Mouse (Mus musculus) erythroblast, adult 5-6 weeks (primary cell): ENCODE measurements around the gene Pigl. TPM values are rescaled to one million over a fixed set of nuclear protein-coding genes. Genes with fewer than 3 reads are reported as not detected.

ENCODE experiments used
- ATAC-seq: replicated peaks from 2 replicates; pipeline ENCODE4 v1.8.0; 2016; ENCODE audit warnings: moderate number of reproducible peaks, mild to moderate bottlenecking, moderate TSS enrichment, inconsistent platforms; ENCODE audit not compliant: poor library complexity, low FRiP score, severe bottlenecking
- total RNA-seq, 2 experiments: library from RNA; stranded (forward) in 1 of 2; stranded (reverse) in 1 of 2; fragments of 150-400 nt in 1 of 2; fragments of 200-764, 138-1000 nt in 1 of 2; gene quantifications; 2 replicates each; pipeline versions ENCODE4 v1.2.3 to v1.2.4; 2015 to 2017; ENCODE audit warnings: low replicate concordance in 2 of 2

The Pigl gene
- total RNA-seq, 2 experiments from 2014 or later, result 0.38 to 1.1 TPM

DNA sequence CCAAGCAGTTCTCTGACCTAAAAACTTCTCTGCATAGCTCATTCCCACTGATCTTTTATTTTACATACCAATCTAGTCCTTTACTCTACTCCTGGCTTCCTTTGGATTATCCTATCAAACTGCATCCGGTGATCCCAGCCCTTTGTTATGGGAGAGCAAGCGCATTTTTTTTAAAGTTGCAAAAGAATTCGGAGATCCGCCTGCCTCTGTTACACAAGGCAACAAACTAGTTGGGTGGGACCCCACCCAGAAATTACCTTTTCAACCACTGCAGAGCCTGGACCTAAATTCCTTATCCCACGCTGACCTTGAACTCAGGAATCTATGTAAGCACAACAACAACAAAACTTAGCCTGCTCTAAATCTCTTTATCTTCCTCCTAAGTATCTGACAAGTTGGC lies 52.7 kb downstream of the Pigl start:
- no peak for ATAC-seq

DNA sequence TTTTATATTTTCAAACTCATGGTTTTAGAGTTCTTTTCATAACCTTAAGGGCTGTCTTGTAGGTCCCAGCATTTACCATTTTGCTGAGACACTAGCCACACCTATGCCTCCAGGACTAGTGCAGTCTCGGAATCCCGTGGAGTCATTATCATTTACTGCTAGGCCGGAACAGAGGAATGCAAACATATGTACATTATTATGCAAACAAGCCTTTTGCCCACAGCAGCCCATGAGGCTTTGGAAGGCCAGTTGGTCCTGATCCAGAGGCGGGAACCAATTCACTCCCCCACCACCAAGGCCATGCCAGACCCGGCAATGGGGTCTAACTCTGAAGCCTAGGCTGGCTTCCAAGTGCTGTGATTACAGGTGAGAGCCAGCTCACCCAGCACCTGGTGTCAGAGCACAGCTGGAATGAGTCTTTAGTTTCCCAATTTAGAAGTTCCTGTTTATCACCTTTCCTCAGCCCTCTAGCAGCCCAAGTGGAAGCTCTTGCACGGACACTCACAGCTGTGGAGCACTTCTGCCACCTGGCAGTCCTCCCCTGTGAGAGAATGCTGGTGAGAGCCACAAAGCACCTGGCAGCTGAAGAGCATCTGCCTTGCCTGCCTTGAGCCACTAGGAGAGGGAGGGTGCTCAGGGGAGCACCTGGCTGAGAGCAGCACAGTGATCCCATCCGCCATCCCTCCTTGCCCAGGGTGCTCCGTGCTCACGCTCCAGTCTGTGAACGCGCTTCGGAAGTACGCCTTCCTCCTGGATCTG lies 53.4 kb downstream of the Pigl start:
- ATAC-seq, result 0 out of 2 replicates have a peak, but pooled peaks have one; percentile 22

DNA sequence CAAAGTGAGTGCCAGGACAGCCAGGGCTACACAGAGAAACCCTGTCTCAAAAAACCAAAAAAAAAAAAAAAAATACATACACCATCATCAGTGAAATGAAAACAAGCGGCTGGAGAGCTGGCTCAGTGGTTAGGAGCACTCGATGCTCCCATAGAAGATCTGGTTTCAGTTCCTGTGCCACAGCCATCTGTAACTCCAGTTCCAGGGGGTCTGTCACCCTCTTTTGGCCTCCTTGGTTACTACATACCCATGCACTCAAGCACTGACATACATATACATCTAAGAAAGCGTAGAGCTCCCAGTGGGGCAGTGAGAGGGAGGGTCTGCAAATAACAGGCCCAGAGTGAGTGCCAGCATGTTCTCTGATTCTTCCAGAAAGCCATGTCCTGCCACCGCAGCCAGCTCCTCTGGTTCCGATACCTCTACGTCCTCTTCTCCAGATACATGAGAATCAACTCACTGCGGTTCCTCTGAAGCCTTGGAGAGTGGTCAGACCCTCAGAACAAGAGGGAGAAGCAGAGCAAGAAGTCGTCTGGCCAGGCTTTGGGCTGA lies 54.3 kb downstream of the Pigl start:
- ATAC-seq, result no peak

DNA sequence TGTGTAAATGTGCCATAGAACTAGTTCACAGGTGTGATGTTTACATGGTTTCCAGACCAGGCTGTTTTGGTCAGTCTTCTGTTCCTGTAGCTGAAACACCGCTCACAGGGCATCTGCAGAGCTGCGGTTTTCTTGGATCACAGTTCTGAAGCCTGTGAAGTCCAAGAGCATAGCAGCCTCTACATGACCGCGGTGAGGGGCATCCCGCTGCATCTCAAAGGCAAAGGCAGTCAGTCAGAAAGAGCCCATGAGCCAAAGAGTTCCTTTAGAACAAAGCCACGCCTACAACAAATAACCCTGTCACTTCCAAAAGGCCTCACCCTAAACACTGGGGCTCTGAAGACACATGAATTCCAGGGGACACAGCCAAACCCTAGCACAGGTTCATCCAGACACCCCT lies 55.1 kb downstream of the Pigl start:
- no peak for ATAC-seq

DNA sequence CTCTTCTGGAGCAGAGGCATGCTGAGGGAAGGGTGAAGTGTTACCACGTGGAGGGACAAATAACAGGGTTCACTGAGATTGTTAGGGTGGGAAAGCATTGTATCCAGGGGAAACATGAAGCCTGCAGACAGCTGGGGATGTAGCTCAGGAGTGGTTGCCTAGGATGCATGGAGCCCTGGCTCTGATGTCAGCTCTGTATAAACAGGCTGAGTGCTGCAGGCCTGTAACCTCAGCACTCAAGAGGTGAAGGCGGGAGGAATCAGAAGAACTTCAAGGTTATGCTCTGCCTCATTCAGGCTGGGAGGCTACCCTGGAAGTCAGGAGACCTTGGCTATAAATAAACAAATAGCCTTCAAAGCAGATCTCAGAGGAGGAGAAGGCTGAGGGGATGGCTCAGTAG lies 60.7 kb downstream of the Pigl start:
- ATAC-seq, result no peak

DNA sequence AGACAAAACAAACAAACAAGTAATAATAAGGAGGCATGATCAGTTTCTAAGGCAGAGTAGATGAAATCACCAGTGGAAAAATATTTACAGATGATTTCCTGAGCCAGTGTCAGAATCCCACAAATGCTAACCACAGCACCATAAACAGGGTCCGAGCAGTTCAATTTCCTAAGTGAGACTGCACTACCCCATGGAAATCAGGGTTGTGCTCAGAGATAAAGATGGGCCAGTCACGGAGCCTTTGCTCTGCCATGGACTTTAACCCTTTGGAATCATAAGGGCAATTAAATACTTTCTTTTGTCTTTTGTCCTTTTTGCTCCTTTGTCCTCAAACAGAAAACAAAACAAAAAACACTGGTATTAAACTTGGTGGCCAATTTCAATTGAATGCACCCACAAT lies 64.0 kb downstream of the Pigl start:
- no peak for ATAC-seq

DNA sequence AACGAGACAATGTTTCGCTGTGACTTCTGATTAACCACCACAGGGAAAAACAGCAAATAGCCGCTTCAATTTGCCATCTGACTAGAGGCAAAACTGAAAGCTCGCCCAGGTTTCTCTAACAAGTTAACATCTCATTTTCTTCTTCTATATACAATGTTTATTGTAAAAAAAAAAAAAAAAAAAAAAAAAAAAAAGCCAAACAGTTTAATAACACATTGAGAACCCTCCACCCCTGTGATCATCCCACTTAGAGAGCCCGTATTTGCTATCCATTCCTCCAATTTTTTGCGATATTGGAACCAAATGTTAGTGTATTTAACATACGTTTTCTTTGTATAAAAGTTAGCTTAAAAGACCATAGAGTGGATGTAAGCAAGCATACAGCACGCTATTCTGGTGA lies 78.8 kb downstream of the Pigl start:
- ATAC-seq, result no peak

DNA sequence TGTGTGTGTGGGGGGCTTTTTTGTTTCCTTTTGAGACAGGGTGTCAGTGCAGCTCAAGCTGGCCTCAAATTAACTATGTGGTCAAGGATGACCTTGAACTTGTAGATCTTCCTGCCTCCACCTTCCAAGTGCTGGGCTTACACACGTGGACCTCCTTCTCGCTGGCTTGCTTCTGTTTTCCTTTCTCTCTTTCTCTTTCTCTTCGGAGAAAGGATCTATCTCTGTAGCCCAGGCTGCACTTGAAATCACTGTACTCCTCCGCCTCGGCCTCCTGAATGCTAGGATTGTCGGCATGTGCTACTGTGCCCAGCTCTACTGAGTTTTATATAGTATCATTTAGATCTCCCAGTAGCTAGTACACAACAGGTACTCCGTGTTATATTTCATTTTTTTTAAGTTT lies 79.3 kb downstream of the Pigl start:
- no peak for ATAC-seq

DNA sequence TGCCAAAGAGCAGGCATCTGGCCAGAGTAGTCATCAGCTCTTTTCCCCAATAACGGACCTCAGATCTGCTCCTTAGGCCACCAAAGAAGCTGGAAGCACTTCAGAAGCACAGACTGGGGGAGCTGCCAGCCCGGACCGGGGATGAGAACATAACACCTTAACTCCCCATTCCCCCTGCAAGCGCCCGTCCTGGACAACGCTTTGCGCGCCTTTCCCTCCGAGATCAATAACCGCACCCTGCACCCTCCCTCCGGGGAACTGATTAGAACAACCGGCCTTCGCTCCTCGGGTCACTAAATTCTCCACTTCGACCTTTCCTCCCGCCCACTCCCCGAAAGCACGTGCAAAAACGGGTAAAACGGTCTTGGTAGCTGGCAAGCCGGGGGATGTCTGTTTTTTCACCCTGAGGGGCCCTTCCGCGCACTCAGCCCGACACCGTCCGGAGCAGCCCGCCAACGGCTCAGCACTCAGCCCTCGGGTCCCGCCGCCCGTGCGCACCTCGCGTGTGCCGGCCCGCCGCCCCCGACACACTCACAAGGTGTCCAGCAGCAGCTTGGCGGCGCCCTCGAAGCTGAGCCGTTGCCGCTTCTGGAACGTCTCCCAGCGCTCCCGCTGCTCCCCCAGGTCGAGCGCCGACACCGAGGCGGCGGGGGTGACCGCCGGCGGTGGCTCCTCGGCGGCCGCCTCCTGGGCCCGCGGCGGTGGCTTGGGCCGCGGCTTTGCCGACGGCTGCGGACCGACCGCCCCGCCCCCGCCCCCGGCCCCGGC lies 80.2 kb downstream of the Pigl start:
- ATAC-seq, result peak; percentile 77

DNA sequence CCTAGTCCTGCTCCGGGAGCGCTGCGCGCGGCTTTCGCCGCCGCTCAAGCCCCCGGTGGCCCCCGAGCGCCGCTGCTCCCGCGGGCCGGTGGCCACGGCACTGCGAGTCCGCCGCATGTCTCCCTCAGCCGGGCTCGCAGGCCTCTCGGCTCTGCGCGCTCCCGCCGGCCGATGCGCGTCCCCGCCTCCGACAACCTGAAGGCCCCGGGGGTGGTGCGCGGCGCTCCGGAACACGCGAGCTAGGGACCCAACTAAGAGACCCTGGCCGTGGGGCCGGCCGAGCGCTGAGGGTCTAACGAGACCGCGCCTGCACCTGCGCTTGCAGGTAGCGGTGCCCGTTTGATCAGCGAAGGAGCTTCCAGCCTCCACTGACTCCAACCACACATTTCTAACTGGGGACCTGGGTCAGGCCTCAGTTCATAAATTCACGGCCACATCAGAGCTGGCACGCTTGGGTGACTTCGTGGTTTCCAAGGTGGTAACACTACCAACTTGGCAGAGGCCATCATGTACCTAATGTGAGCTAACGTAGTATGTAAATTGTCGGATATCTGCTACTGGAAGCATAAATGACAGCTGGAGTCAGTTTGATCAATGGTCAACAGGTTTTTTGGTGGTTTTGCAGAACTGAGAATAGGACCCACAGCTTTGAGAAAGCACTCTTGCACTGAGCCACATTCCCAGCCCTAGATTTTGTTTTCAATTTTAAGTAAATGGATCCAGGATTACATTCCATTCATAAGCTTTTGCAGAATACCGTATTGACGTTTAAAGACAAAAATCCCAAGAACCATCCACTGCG lies 81.0 kb downstream of the Pigl start, which contains the start of gene Cenpv:
Gene Cenpv (minus strand): TSS at position 173 of the 802 bp plus-strand sequence.
- peak; percentile 71; the same call in 1 of the 2 replicates for ATAC-seq

DNA sequence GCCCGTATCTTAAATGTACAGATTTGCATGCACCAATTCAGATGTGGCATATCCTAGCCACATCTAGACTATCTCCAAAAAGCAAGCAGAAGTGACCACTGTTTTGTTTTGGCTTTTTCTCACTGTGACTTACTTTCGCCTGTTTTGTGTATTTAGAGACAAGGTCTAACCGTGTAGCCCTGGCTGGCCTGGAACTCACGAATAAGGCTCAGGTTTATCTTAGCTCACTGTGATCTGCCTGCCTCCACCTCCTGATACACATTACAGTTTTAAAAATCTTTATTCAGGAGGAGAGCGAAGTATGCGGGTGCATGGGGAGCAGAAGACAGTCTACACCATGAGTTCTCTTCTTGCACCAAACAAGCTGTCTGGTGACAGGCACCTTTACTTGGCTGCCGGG lies 81.9 kb downstream of the Pigl start:
- no peak for ATAC-seq

DNA sequence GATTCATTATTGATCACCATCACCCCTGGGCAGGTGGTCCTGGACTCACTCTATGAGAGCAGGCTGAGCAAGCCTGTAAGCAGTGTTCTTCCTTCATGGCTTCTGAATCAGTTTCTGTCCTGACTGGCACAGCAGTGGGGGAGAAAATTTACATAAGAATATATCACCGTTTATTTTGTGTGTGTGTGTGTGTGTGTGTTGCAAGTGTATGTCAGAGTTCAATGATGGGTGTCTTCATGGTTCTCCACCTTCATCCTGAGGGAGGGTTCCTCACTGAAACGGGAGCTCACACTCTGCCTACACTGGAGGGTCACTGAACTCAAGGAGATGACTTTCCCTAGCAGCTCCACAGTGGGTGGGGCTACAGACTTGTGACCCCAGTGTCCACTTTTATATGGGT lies 82.7 kb downstream of the Pigl start:
- ATAC-seq, result no peak

DNA sequence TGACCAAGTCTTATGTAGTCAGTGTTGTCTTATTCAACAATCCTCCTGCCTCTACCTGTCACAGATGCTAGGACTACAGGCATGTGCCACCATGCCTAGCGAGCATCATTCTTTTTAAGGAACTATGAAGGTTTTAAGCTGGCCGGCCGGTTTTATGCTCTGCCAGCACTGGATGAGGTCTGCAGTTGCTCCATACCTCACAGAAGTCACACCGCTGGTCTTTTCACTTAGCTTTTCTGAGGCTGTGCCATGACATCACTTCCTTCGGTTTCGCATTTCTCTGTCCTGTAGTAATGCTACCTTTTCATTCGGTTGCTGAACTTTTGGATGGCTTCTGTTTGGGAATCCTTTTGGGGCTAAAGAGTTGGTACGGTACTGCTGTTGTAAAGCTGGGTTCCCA lies 83.3 kb downstream of the Pigl start:
- ATAC-seq, result no peak

DNA sequence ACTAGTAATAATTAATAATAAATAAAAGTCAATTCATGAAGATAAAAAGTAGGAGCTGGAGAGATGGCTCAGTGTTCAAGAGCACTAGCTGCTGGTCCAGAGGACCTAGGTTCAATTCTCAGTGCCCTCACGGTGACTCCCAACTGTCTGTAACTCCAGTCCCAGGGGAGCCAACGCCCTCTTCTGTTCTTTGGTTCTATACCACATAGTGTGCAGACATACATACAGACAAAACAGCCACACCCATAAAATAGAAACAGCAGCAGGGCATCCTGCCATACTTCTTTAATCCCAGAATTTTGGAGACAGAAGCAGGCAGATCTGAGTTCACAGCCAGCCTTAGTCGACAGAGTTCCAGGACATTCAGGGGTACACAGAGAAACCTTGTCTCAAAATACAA lies 85.7 kb downstream of the Pigl start:
- ATAC-seq, result no peak

DNA sequence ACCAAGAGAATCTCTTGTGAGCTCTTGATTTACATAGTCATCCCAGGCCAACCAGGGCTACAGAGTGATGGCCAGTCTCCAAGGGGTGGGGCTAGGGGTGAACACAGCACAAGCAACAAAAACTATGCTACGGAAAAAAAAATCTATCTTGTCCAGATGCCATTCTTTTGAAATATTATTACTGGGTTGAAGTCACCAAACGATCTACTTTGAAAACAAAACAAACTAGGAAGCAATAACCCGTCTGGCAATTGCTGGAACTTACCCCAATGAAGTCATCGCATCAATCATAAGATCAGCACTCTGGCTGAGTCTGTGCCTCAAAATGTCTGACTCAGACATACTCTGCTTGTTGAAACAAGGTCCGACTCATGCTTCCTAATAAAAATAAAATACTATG lies 91.5 kb downstream of the Pigl start:
- ATAC-seq, result peak; percentile 68

DNA sequence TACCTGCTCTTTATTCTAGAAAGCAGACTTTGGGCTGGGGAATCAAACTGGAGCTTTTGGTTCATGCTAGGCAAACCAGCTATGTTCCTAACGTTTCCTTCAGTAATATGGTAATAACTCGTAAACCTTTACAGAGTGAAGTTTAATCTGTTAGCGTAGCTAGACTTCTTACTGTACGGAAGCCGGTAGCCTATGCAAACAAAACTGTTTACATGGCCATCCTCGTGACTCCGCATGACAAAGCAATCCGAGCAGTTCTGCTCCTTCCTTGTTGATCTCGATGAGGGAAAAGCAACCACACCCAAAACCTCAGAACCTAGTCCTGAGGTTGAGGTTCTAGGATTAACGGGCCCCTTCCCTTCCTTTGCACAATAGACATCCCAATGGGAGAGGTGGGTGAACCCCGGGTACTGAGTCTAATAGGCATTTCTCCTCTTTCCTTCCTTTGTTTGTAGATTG lies 92.0 kb downstream of the Pigl start:
- ATAC-seq, result peak; percentile 73

DNA sequence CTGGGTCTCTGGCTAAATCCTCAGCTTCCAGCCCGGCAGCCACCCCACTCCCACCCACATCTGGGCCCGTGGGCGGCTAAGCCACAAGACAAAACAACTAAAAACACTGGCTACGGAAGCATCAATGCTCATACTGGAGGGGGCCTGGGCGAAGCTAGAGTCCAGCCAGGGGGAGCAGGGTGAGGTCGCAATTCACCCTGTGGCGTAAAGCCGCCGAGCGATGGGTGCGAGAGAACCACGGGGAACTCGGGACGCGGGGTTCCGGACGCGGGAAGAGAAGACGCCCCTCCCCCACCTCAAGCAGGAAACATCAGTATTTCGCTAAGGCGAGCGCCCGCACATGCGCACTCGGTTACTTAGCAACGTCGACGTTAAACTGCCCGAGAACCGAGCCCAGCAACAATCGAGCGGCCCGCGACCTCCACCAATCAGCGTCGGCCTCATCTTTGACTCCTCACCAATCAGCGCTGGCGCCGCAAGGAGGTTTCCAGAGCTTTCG lies 92.5 kb downstream of the Pigl start, which contains the start of gene Ubb:
Gene Ubb (plus strand): TSS at position 445 of the 499 bp plus-strand sequence.
- peak; percentile 81 for ATAC-seq

DNA sequence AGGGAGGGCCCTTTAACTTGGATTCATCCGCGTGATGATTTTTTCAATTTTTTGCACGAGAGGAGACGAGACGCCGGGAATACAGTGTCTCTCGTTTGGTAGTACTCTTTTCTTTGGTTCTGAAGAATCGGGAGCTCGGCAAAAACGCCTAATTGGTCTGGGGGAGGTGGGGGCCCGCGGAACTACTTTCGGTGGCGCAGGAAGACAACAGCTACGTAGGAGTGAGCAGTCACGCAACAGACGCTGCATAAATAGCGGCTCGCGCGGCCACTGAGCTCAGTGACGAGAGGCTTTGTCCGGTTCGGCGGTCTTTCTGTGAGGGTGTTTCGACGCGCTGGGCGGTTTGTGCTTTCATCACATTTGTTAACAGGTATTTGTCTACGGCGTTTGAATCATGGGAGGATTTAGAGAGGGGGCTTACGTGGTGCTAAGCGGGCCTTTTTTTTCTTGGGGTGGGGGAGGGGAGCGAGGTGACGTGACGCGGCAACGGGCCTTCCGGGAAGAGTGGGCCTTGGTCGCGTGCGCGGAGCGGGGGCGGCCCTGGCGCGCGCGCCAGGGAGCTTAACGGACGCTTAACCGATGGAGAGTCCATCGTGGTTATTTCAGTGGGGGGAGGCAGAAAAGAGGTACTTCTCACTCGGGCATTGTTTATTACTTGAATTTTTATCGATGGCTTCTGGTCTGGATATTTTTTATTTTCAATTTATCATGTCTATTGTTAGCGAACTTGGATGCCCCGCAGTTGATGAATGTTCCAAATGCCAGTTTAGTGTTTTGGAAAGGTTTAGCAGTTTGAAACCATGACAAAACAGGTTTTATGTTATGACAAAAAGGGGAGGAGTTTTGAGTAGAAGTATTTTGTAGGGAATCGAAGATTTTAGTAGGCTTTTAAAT lies 93.2 kb downstream of the Pigl start:
- ATAC-seq, result peak; percentile 52

DNA sequence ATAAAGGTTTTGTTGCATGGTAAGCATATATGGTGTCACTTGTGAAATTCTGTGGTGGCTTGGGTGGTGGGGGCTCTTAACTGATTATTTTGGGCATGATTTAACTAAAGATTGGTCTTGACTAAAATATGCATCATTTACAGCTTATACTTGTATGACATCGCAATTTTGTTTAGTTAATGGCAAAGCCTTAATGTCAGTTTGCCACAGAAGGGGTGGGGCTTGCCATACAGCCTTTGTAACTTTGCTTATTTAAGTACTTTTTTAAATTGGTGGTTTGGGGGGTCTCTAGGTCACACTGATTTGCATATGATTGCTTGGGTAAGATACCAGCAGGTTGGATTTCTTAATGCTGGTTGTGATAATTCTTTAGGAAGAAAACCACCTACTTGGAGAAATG lies 94.9 kb downstream of the Pigl start:
- ATAC-seq, result no peak
